ENCODE assay signal across 8 mouse cellular contexts in genomic region chr5:28071456-28072223, GRCm38 (mm10). TPM values are rescaled to one million over a fixed set of nuclear protein-coding genes. Genes with fewer than 3 reads are reported as not detected.
DNase-seq lines count a peak whose midpoint lies in the region; ATAC-seq and TF ChIP-seq lines count a peak whose summit lies in the region.

No protein-coding gene starts in this region.

- DNase-seq in MEL (ENCODE audit: low read depth, low spot score): peak; percentile 93
- DNase-seq in cerebellum, adult 2 months: peak; percentile 87 to 93
- peak; percentile 89 for DNase-seq in forelimb bud, embryonic 11.5 days (ENCODE audit: low read depth, low spot score)
- peak; percentile 84 for DNase-seq in layer of hippocampus, adult 9-10 months (ENCODE audit: low spot score)
- DNase-seq in ovary, postnatal 10 days (ENCODE audit: low spot score): peak; percentile 24
- peak; percentile 82 for DNase-seq in thymus, postnatal 14 days

- H3K27me3 ChIP-seq in MEL (ENCODE audit: control insufficient read depth in 1 of 2, insufficient read depth in 2 of 2, low read length in 2 of 2): no peaks in the 10 kb centered on the region
- H3K27me3 ChIP-seq in cerebellum, adult 2 months (ENCODE audit: control insufficient read depth, insufficient read depth, low read length): no peaks in the 10 kb centered on the region
- no peaks in the 10 kb centered on the region for H3K27me3 ChIP-seq in lung, embryonic 16.5 days (ENCODE audit: control insufficient read depth, insufficient read depth, low read depth, low read length)

- ATAC-seq in hematopoietic stem cell, adult 5-6 weeks (replicated peaks in 1 of 2; ENCODE audit: insufficient read depth in 1 of 2, low FRiP score in 2 of 2, low TSS enrichment in 1 of 2, low read depth in 1 of 2, poor library complexity in 2 of 2, severe bottlenecking in 2 of 2): peak; percentile 73 to 79
- peak; percentile 75 for ATAC-seq in lung, embryonic 16.5 days (ENCODE audit: low read depth)

- no peak for TF ChIP-seq POLR2A in MEL (IDR thresholded peaks at IDR 0.05; ENCODE audit: control insufficient read depth in 1 of 2, insufficient read depth in 1 of 2, low read depth in 1 of 2, low read length in 2 of 2, poor library complexity in 1 of 2)
- TF ChIP-seq POLR2A in cerebellum, adult 2 months (IDR thresholded peaks at IDR 0.05; ENCODE audit: borderline replicate concordance, insufficient read depth, low read length): 0 out of 2 replicates have a peak, but pooled peaks have one; percentile 19

- peak overlapping the region; percentile 48 to 61 for H3K4me3 ChIP-seq in MEL (ENCODE audit: control insufficient read depth in 1 of 2, insufficient read depth in 1 of 2, low read depth in 2 of 2, low read length in 2 of 2)
- peak overlapping the region; percentile 84 for H3K4me3 ChIP-seq in cerebellum, adult 2 months (replicated peaks; ENCODE audit: insufficient read depth, low read depth, low read length)
- peak overlapping the region; percentile 72 for H3K4me3 ChIP-seq in lung, embryonic 16.5 days (ENCODE audit: low read length)

- no peak for TF ChIP-seq RAD21 in MEL (IDR thresholded peaks at IDR 0.05; ENCODE audit: low read depth, low read length)

- peak overlapping the region; percentile 79 for H3K4me2 ChIP-seq in lung, embryonic 16.5 days (ENCODE audit: low read depth, low read length)

- peaks cover 10 to 25% of the 10 kb centered on the region in 2 experiments for H3K36me3 ChIP-seq in MEL (ENCODE audit: control insufficient read depth in 1 of 2, insufficient read depth in 2 of 2, low read length in 2 of 2)
- H3K36me3 ChIP-seq in lung, embryonic 16.5 days (ENCODE audit: control insufficient read depth, insufficient read depth, low read length): peaks cover 29% of the 10 kb centered on the region

- H3K79me2 ChIP-seq in MEL (ENCODE audit: control insufficient read depth, insufficient read depth, low read length, poor library complexity): peaks cover 17% of the 10 kb centered on the region

- H3K27ac ChIP-seq in MEL (ENCODE audit: control insufficient read depth, low read depth, low read length): peak overlapping the region; percentile 6
- peak overlapping the region; percentile 77 for H3K27ac ChIP-seq in cerebellum, adult 2 months (ENCODE audit: insufficient read depth, low read length)
- H3K27ac ChIP-seq in lung, embryonic 16.5 days (ENCODE audit: low read length): peak overlapping the region; percentile 94

- H3K9me3 ChIP-seq in MEL (replicated peaks; ENCODE audit: insufficient read depth, low read length): no peaks in the 10 kb centered on the region
- H3K9me3 ChIP-seq in lung, embryonic 16.5 days (ENCODE audit: control insufficient read depth, low read length): no peaks in the 10 kb centered on the region

- WGBS in cerebellum, adult 2 months: under 1% methylated on average over 50 of the region's 50 CpGs
- under 1% methylated on average over 50 of the region's 50 CpGs for WGBS in lung, embryonic 16.5 days

- peak overlapping the region; percentile 81 for H3K9ac ChIP-seq in MEL (ENCODE audit: control insufficient read depth, low read depth, low read length, poor library complexity, severe bottlenecking)
- peak overlapping the region; percentile 77 for H3K9ac ChIP-seq in lung, embryonic 16.5 days (ENCODE audit: low read length)

- peak in 1 of 2 experiments; percentile 66 for TF ChIP-seq EP300 in MEL (IDR thresholded peaks at IDR 0.05; ENCODE audit: low read depth in 1 of 2, low read length in 2 of 2)

- no peak for TF ChIP-seq CTCF in MEL (IDR thresholded peaks at IDR 0.05 in 2 of 3, conservative IDR thresholded peaks at IDR 0.05 in 1 of 3; ENCODE audit: control insufficient read depth in 1 of 3, insufficient read depth in 1 of 3, low read depth in 2 of 3, low read length in 3 of 3, poor library complexity in 1 of 3, severe bottlenecking in 1 of 3)
- no peak for TF ChIP-seq CTCF in cerebellum, adult 2 months (IDR thresholded peaks at IDR 0.05; ENCODE audit: borderline replicate concordance, insufficient read depth, low read depth, low read length)

- peaks cover 5 to 17% of the 10 kb centered on the region in 2 experiments for H3K4me1 ChIP-seq in MEL (ENCODE audit: control insufficient read depth in 1 of 2, insufficient read depth in 2 of 2, low read length in 2 of 2)
- peaks cover 20% of the 10 kb centered on the region for H3K4me1 ChIP-seq in cerebellum, adult 2 months (ENCODE audit: control insufficient read depth, insufficient read depth, low read length)
- peaks cover 28% of the 10 kb centered on the region for H3K4me1 ChIP-seq in lung, embryonic 16.5 days (replicated peaks; ENCODE audit: control insufficient read depth, insufficient read depth, low read length)

TF ChIP-seq in MEL, 35 proteins besides CTCF, POLR2A, EP300 and RAD21:
- TF ChIP-seq NELFE (IDR thresholded peaks at IDR 0.05; ENCODE audit: low read depth, low read length): no peak
- TF ChIP-seq ZC3H11A (IDR thresholded peaks at IDR 0.05; ENCODE audit: low read depth, low read length): no peak
- TF ChIP-seq HCFC1 (IDR thresholded peaks at IDR 0.05; ENCODE audit: low read depth, low read length): peak; percentile 12
- TF ChIP-seq MAX (IDR thresholded peaks at IDR 0.05; ENCODE audit: low read length): peak; percentile 98
- no peak for TF ChIP-seq USF2 (IDR thresholded peaks at IDR 0.05; ENCODE audit: borderline replicate concordance in 1 of 2, insufficient read depth in 1 of 2, low read depth in 1 of 2, low read length in 2 of 2)
- TF ChIP-seq TAL1 (IDR thresholded peaks at IDR 0.05; ENCODE audit: low read length): peak; percentile 67
- peak; percentile 37; the same call in 1 of the 2 replicates for TF ChIP-seq TCF12 (IDR thresholded peaks at IDR 0.05; ENCODE audit: low read depth, low read length)
- no peak for TF ChIP-seq KAT2A (conservative IDR thresholded peaks at IDR 0.05; ENCODE audit: low read depth, low read length)
- TF ChIP-seq ZKSCAN1 (IDR thresholded peaks at IDR 0.05; ENCODE audit: low read depth, low read length): no peak
- 0 out of 2 replicates have a peak, but pooled peaks have one; percentile 22 for TF ChIP-seq MYC (IDR thresholded peaks at IDR 0.05; ENCODE audit: low read depth, low read length)
- TF ChIP-seq MYB (IDR thresholded peaks at IDR 0.05; ENCODE audit: low read depth, low read length): peak; percentile 28; the same call in 1 of the 2 replicates
- peak; percentile 55; the same call in 1 of the 2 replicates for TF ChIP-seq TBP (IDR thresholded peaks at IDR 0.05; ENCODE audit: low read depth, low read length)
- peak; percentile 41 for TF ChIP-seq POLR2AphosphoS2 (IDR thresholded peaks at IDR 0.05; ENCODE audit: low read length)
- TF ChIP-seq CHD2 (IDR thresholded peaks at IDR 0.05; ENCODE audit: low read length): peak; percentile 56
- no peak for TF ChIP-seq NRF1 (IDR thresholded peaks at IDR 0.05; ENCODE audit: insufficient read depth, low read depth, low read length, poor library complexity, severe bottlenecking)
- peak; percentile 87 for TF ChIP-seq RCOR1 (IDR thresholded peaks at IDR 0.05; ENCODE audit: low read depth, low read length)
- TF ChIP-seq USF1 (IDR thresholded peaks at IDR 0.05; ENCODE audit: low read depth, low read length): peak; percentile 87
- peak; percentile 61 for TF ChIP-seq ETS1 (IDR thresholded peaks at IDR 0.05; ENCODE audit: low read depth, low read length)
- 0 out of 2 replicates have a peak, but pooled peaks have one; percentile 26 for TF ChIP-seq POLR2AphosphoS5 (IDR thresholded peaks at IDR 0.05; ENCODE audit: borderline replicate concordance, low read depth, low read length)
- no peak for TF ChIP-seq CHD1 (IDR thresholded peaks at IDR 0.05; ENCODE audit: low read depth, low read length)
- peak; percentile 85 for TF ChIP-seq MXI1 (IDR thresholded peaks at IDR 0.05; ENCODE audit: low read depth, low read length)
- peak; percentile 95 for TF ChIP-seq BHLHE40 (IDR thresholded peaks at IDR 0.05; ENCODE audit: borderline replicate concordance, low read depth, low read length)
- TF ChIP-seq ZMIZ1 (IDR thresholded peaks at IDR 0.05; ENCODE audit: low read depth, low read length): peak; percentile 10
- peak; percentile 38; the same call in 1 of the 2 replicates for TF ChIP-seq E2F4 (IDR thresholded peaks at IDR 0.05; ENCODE audit: borderline replicate concordance, low read depth, low read length)
- peak; percentile 95 for TF ChIP-seq SIN3A (IDR thresholded peaks at IDR 0.05; ENCODE audit: low read length)
- peak; percentile 95 for TF ChIP-seq GATA1 (IDR thresholded peaks at IDR 0.05; ENCODE audit: low read depth, low read length)
- TF ChIP-seq MEF2A (IDR thresholded peaks at IDR 0.05; ENCODE audit: extremely low read depth, insufficient replicate concordance, low read depth, low read length, poor library complexity, severe bottlenecking): no peak
- no peak for TF ChIP-seq ZNF384 (IDR thresholded peaks at IDR 0.05; ENCODE audit: low read depth, low read length)
- TF ChIP-seq ELF1 (IDR thresholded peaks at IDR 0.05; ENCODE audit: low read depth, low read length): peak; percentile 44; the same call in 1 of the 2 replicates
- no peak for TF ChIP-seq JUND (IDR thresholded peaks at IDR 0.05; ENCODE audit: low read depth, low read length)
- no peak for TF ChIP-seq SMC3 (IDR thresholded peaks at IDR 0.05; ENCODE audit: low read depth, low read length)
- peak; percentile 39; the same call in 1 of the 2 replicates for TF ChIP-seq MAZ (IDR thresholded peaks at IDR 0.05; ENCODE audit: low read depth, low read length)
- no peak for TF ChIP-seq GABPA (IDR thresholded peaks at IDR 0.05; ENCODE audit: low read depth, low read length)
- TF ChIP-seq UBTF (IDR thresholded peaks at IDR 0.05; ENCODE audit: borderline replicate concordance, insufficient read depth, low read depth, low read length): no peak
- TF ChIP-seq MAFK (IDR thresholded peaks at IDR 0.05; ENCODE audit: borderline replicate concordance, low read depth, low read length): no peak

RNA-seq across cellular contexts. Expression of gene Insig1, which starts 0.5 kb away (rescaled TPM):
- 71.4 and 73.2 TPM in 2 replicates for total RNA-seq in MEL (2012; rRNA removed)
- 10 to 100 TPM in 1 of 2 experiments, not detected in 1; 61.3 TPM for polyA plus RNA-seq in MEL (2012; ENCODE audit: insufficient read depth in 1 of 2, insufficient read length in 2 of 2, low read depth in 1 of 2, low replicate concordance in 2 of 2, missing spikeins in 1 of 2)
- 115 and 125 TPM in 2 replicates for polyA plus RNA-seq in cerebellum, adult 2 months (2012; rRNA removed)
- total RNA-seq in hematopoietic stem cell, adult 5-6 weeks (2017): 46.3 and 85.8 TPM in 2 replicates
- 51.6 and 57.3 TPM in 2 replicates for polyA plus RNA-seq in lung, embryonic 16.5 days (2015; fragmentation: Nextera tagmentation; extraction: Ambion mirVana)

Comparison
In these comparisons a context has a peak if more than half of its experiments do, and no peak if none do; other contexts are left out.
1. Peak in every context shown above with its lines: DNase-seq, ATAC-seq, H3K4me3 ChIP-seq and H3K27ac ChIP-seq.
2. DNase-seq: peak in every context shown above with its lines; median percentile 93 in MEL; 90 in cerebellum, adult 2 months; 89 in forelimb bud, embryonic 11.5 days; 84 in layer of hippocampus, adult 9-10 months; 82 in thymus, postnatal 14 days; 24 in ovary, postnatal 10 days.
3. H3K27ac ChIP-seq: peak in every context shown above with its lines; median percentile 94 in lung, embryonic 16.5 days; 77 in cerebellum, adult 2 months; 6 in MEL.